Mouse (Mus musculus): ENCODE measurements around the gene Cyb5r1. TPM values are rescaled to one million over a fixed set of nuclear protein-coding genes. Genes with fewer than 3 reads are reported as not detected.

Cyb5r1 gene
- 10 to 100 TPM; 15.9 TPM for total RNA-seq (2021)
- long read RNA-seq, experiment 1, transcript Cyb5r1-201 (9 exons, 1,837 nt), result major isoform, 13 of 23 reads
- long read RNA-seq, experiment 1, partial matches to known transcripts, result 6 of 23 reads
- long read RNA-seq, experiment 1, other reads (novel, unspliced or antisense), result 4 of 23 reads
- long read RNA-seq, experiment 2, transcript Cyb5r1-201 (9 exons, 1,837 nt), result major isoform, 16 of 18 reads
- long read RNA-seq, experiment 2, partial matches to known transcripts, result 2 of 18 reads
- long read RNA-seq, experiment 2, other reads (novel, unspliced or antisense), result 0 of 18 reads

- peak; percentile 50 to 64 for DNase-seq (ENCODE audit: low spot score in 2 of 2)
- intact Hi-C loops (cut with DNase I), result no loop called here
These were observed at the start of gene Cyb5r1 for GRCm38 (mm10) chr1:134405509-134406413. Gene Cyb5r1, plus strand, starts transcription at chr1:134405559.

- no peak for DNase-seq (ENCODE audit: low spot score in 2 of 2)
- intact Hi-C loops (cut with DNase I), result no loop called here
These were observed 47.9 kb upstream of the Cyb5r1 start for GRCm38 (mm10) chr1:134357461-134357860.

- intact Hi-C loops (cut with DNase I), result loop anchor here (5.0 to 10.0 kb wide), 2 partner anchors 57 to 254 kb away; partner anchors contain the start of gene Adipor1
- no peak for DNase-seq (ENCODE audit: low spot score in 2 of 2)
These were observed 44.7 kb upstream of the Cyb5r1 start for GRCm38 (mm10) chr1:134360656-134361055.

GRCm38 (mm10) chr1:134361195-134361856, 44.0 kb upstream of the Cyb5r1 start:
- intact Hi-C loops (cut with DNase I), result loop anchor here (5.0 to 10.0 kb wide), 2 partner anchors 56 to 253 kb away; partner anchors contain the start of gene Adipor1

GRCm38 (mm10) chr1:134361857-134362212, 43.5 kb upstream of the Cyb5r1 start, which contains the start of gene Tmem183a:
Gene Tmem183a, minus strand, starts transcription at chr1:134361979.
- intact Hi-C loops (cut with DNase I), result loop anchor here (1.0 to 10.0 kb wide), 3 partner anchors 55 to 253 kb away; partner anchors contain the start of genes Adipor1 and Klhl12
- peak; percentile 95 to 97 for DNase-seq (ENCODE audit: low spot score in 2 of 2)

More at GRCm38 (mm10) chr1:134361195-134361856, 44.0 kb upstream of the Cyb5r1 start:
- DNase-seq (ENCODE audit: low spot score in 2 of 2), result no peak

- intact Hi-C loops (cut with DNase I), result loop anchor here (5.0 to 10.0 kb wide), 2 partner anchors 54 to 252 kb away; partner anchors contain the start of gene Adipor1
- DNase-seq (ENCODE audit: low spot score in 2 of 2), result no peak
These were observed 42.2 kb upstream of the Cyb5r1 start for GRCm38 (mm10) chr1:134363194-134363593.

GRCm38 (mm10) chr1:134365491-134365890, 39.9 kb upstream of the Cyb5r1 start:
- intact Hi-C loops (cut with DNase I), result loop anchor here (10.0 kb wide), 1 partner anchor 249 kb away; no protein-coding TSS in a partner anchor
- DNase-seq (ENCODE audit: low spot score in 2 of 2), result no peak

GRCm38 (mm10) chr1:134368777-134369337, 36.5 kb upstream of the Cyb5r1 start:
- intact Hi-C loops (cut with DNase I), result loop anchor here (10.0 kb wide), 1 partner anchor 246 kb away; no protein-coding TSS in a partner anchor

GRCm38 (mm10) chr1:134374124-134374523, 31.2 kb upstream of the Cyb5r1 start:
- intact Hi-C loops (cut with DNase I), result no loop called here
- DNase-seq (ENCODE audit: low spot score in 2 of 2), result no peak

More at GRCm38 (mm10) chr1:134368777-134369337, 36.5 kb upstream of the Cyb5r1 start:
- DNase-seq (ENCODE audit: low spot score in 2 of 2), result peak; percentile 58 to 78

GRCm38 (mm10) chr1:134381051-134381450, 24.3 kb upstream of the Cyb5r1 start:
- intact Hi-C loops (cut with DNase I), result no loop called here

GRCm38 (mm10) chr1:134381795-134382625, 23.3 kb upstream of the Cyb5r1 start:
- peak; percentile 17 to 34 for DNase-seq (ENCODE audit: low spot score in 2 of 2)
- intact Hi-C loops (cut with DNase I), result no loop called here

More at GRCm38 (mm10) chr1:134381051-134381450, 24.3 kb upstream of the Cyb5r1 start:
- DNase-seq (ENCODE audit: low spot score in 2 of 2), result no peak

- no peak for DNase-seq (ENCODE audit: low spot score in 2 of 2)
These were observed 20.8 kb upstream of the Cyb5r1 start for GRCm38 (mm10) chr1:134384581-134384980.

GRCm38 (mm10) chr1:134385176-134385575, 20.2 kb upstream of the Cyb5r1 start:
- no peak for DNase-seq (ENCODE audit: low spot score in 2 of 2)
- intact Hi-C loops (cut with DNase I), result no loop called here

More at GRCm38 (mm10) chr1:134384581-134384980, 20.8 kb upstream of the Cyb5r1 start:
- intact Hi-C loops (cut with DNase I), result no loop called here

- DNase-seq (ENCODE audit: low spot score in 2 of 2), result no peak
- intact Hi-C loops (cut with DNase I), result no loop called here
These were observed 19.7 kb upstream of the Cyb5r1 start, which contains the start of gene 4933406M09Rik for GRCm38 (mm10) chr1:134385666-134386065. Gene 4933406M09Rik, plus strand, starts transcription at chr1:134385940.

- no peak for DNase-seq (ENCODE audit: low spot score in 2 of 2)
- intact Hi-C loops (cut with DNase I), result no loop called here
These were observed 11.5 kb upstream of the Cyb5r1 start for GRCm38 (mm10) chr1:134393827-134394226.

- intact Hi-C loops (cut with DNase I), result no loop called here
- no peak for DNase-seq (ENCODE audit: low spot score in 2 of 2)
These were observed 7.1 kb upstream of the Cyb5r1 start for GRCm38 (mm10) chr1:134398210-134398609.

- intact Hi-C loops (cut with DNase I), result no loop called here
- DNase-seq (ENCODE audit: low spot score in 2 of 2), result no peak
These were observed 5.6 kb upstream of the Cyb5r1 start for GRCm38 (mm10) chr1:134399735-134400134.

- intact Hi-C loops (cut with DNase I), result no loop called here
- DNase-seq (ENCODE audit: low spot score in 2 of 2), result no peak
These were observed 1.0 kb downstream of the Cyb5r1 start for GRCm38 (mm10) chr1:134406414-134406771.

Data from left cerebral cortex, postnatal 14 days (tissue).